Mouse (Mus musculus) layer of hippocampus, postnatal 36 days (tissue): ENCODE measurements around the gene Faim. TPM values are rescaled to one million over a fixed set of nuclear protein-coding genes. Genes with fewer than 3 reads are reported as not detected.

Experiments
- DNase-seq, 2 experiments: peaks; one replicate each; pipeline ENCODE4 v3.0.0; 2022
- total RNA-seq, 2 experiments: library from RNA; stranded (reverse); gene quantifications; 2 replicates each; pipeline ENCODE4 v1.2.3; 2021

Faim gene
- total RNA-seq: 10 to 100 TPM; 64.5 to 67.3 TPM

GRCm38 (mm10) chr9:98985800-98986475 is at the start of gene Faim:
Gene Faim (plus strand): TSS chr9:98986373.
- DNase-seq: peak; percentile 100

GRCm38 (mm10) chr9:98939290-98939689 is 46.9 kb upstream of the Faim start:
- no peak for DNase-seq

- no peak for DNase-seq
These were observed 33.8 kb upstream of the Faim start for GRCm38 (mm10) chr9:98952171-98953050.

GRCm38 (mm10) chr9:98953291-98953690 is 32.9 kb upstream of the Faim start:
- no peak for DNase-seq

GRCm38 (mm10) chr9:98953830-98954229 is 32.3 kb upstream of the Faim start:
- no peak for DNase-seq

GRCm38 (mm10) chr9:98954391-98955102 is 31.6 kb upstream of the Faim start:
- no peak for DNase-seq

GRCm38 (mm10) chr9:98955103-98955715 is 31.0 kb upstream of the Faim start, which contains the start of gene Foxl2:
Gene Foxl2 (plus strand): TSS chr9:98955288.
- no peak for DNase-seq

- no peak for DNase-seq
These were observed 30.4 kb upstream of the Faim start for GRCm38 (mm10) chr9:98955716-98956224.

GRCm38 (mm10) chr9:98956591-98957381 is 29.4 kb upstream of the Faim start:
- no peak for DNase-seq

- no peak for DNase-seq
These were observed 28.3 kb upstream of the Faim start for GRCm38 (mm10) chr9:98957751-98958351.

- DNase-seq: no peak
These were observed 27.5 kb upstream of the Faim start for GRCm38 (mm10) chr9:98958628-98959027.

GRCm38 (mm10) chr9:98959851-98960250 is 26.3 kb upstream of the Faim start:
- DNase-seq: no peak

GRCm38 (mm10) chr9:98960348-98960747 is 25.8 kb upstream of the Faim start:
- no peak for DNase-seq

- DNase-seq: no peak
These were observed 24.3 kb upstream of the Faim start for GRCm38 (mm10) chr9:98961591-98962477.

GRCm38 (mm10) chr9:98962478-98963142 is 23.6 kb upstream of the Faim start:
- no peak for DNase-seq

GRCm38 (mm10) chr9:98963661-98964060 is 22.5 kb upstream of the Faim start:
- DNase-seq: no peak

GRCm38 (mm10) chr9:98965084-98965483 is 21.1 kb upstream of the Faim start:
- DNase-seq: no peak

- DNase-seq: no peak
These were observed 13.1 kb upstream of the Faim start for GRCm38 (mm10) chr9:98973101-98973521.

- no peak for DNase-seq
These were observed 12.6 kb upstream of the Faim start for GRCm38 (mm10) chr9:98973561-98973960.
